Mouse (Mus musculus) adrenal gland, adult 8-10 months (tissue): ENCODE data around the gene Lrrc27. TPM values are rescaled to one million over a fixed set of nuclear protein-coding genes. Genes with fewer than 3 reads are reported as not detected.

Experiments
- DNase-seq: peaks from one replicate; pipeline ENCODE4 v3.0.0; 2022
- total RNA-seq, 4 experiments: library from RNA; stranded (reverse); gene quantifications; 2 replicates each; pipeline ENCODE4 v1.2.4; 2022

Lrrc27 gene
- total RNA-seq, 4 experiments from 2014 or later, result 6.5 to 10.4 (median 7.7) TPM

GRCm38 (mm10) chr7:139276150-139276549 lies 63.4 kb downstream of the Lrrc27 start:
- no peak for DNase-seq

- no peak for DNase-seq
These were observed 64.7 kb downstream of the Lrrc27 start for GRCm38 (mm10) chr7:139277536-139277935.

- DNase-seq, result no peak
These were observed 66.8 kb downstream of the Lrrc27 start for GRCm38 (mm10) chr7:139279571-139279970.

- no peak for DNase-seq
These were observed 67.3 kb downstream of the Lrrc27 start for GRCm38 (mm10) chr7:139280044-139280443.

GRCm38 (mm10) chr7:139281195-139281594 lies 68.4 kb downstream of the Lrrc27 start:
- DNase-seq, result no peak

- no peak for DNase-seq
These were observed 69.2 kb downstream of the Lrrc27 start for GRCm38 (mm10) chr7:139282037-139282436.

DNA sequence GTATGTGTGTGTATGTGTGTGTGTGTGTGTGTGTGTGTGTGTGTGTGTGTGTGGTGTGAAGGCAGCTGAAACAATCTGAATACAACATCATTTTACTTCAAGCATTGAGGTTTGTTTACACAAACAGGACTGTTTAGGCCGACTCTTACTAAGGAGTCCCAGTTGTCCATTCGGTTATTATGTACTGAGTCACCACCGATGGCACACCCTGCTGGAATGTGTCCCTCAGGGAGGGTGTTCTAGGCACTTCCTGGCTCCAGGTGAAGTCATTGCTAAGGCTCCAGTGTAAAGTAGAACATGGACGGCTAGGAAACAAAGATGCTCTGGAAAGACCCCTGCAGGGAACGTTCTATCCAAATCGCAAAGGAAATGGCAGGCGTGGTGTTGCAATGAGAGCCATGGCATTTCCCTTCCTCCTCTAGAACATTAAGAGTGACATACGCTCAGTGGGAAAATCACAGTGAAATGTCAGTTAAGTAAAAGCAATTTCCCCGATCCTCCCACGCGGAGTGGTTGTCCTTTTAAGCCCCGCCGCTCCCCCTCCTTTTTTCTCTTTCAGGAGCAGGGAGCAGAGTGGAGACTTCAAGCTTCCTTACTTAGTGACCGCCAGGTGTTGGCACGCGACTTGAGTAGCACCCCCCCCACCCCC lies 72.6 kb downstream of the Lrrc27 start:
- DNase-seq, result no peak

- no peak for DNase-seq
These were observed 75.8 kb downstream of the Lrrc27 start for GRCm38 (mm10) chr7:139288540-139288939.

Other genes with a start within 250 kb of the Lrrc27 start
- 1 to 10 TPM; 1.1 to 3.2 (median 2.5) TPM for gene Dpysl4, start 127.0 kb upstream of the Lrrc27 start, total RNA-seq
- 1 to 10 TPM; 4.0 to 6.7 (median 5.4) TPM for gene Stk32c, start 319 bp downstream of the Lrrc27 start, total RNA-seq
- 10 to 100 TPM; 13.5 to 20.4 (median 17.0) TPM for gene Pwwp2b, start 35.5 kb downstream of the Lrrc27 start, total RNA-seq
- 10 to 100 TPM; 85.2 to 98.8 (median 89.6) TPM for gene Inpp5a, start 176.1 kb downstream of the Lrrc27 start, total RNA-seq